Mouse (Mus musculus) lung, embryonic 15.5 days (tissue): ENCODE measurements at regions not wholly inside any gene's neighbourhood (a gene's known extent, or its start where the extent isn't known, plus 50 kb on each side); places are given as distances from the start of the nearest gene placed in this dataset.

Experiments used
- ATAC-seq: fragments of 200-750 bp; cut with Nextera tagmentation; 2 replicates; pipeline ENCODE4 v1.8.0; 2017; ENCODE audit warnings: moderate number of reproducible peaks, borderline replicate concordance; ENCODE audit not compliant: low FRiP score, low TSS enrichment; ENCODE audit errors: extremely low read depth
- H3K27ac ChIP-seq: fragments of 300-500 bp; sonication (generic); 2 replicates; pipeline ENCODE4 v1.5.1; 2015; ENCODE audit warnings: moderate library complexity, mild to moderate bottlenecking, inconsistent platforms
- H3K27me3 ChIP-seq: fragments of 300-500 bp; sonication (generic); 2 replicates; pipeline ENCODE4 v1.6.1; 2015; ENCODE audit warnings: inconsistent platforms
- H3K36me3 ChIP-seq: fragments of 300-500 bp; sonication (generic); 2 replicates; pipeline ENCODE4 v1.6.1; 2015; ENCODE audit warnings: inconsistent platforms
- H3K4me1 ChIP-seq: fragments of 300-500 bp; sonication (generic); 2 replicates; pipeline ENCODE4 v1.6.1; 2015; ENCODE audit warnings: inconsistent platforms
- H3K4me2 ChIP-seq: fragments of 300-500 bp; sonication (generic); 2 replicates; pipeline ENCODE4 v1.6.1; 2015; ENCODE audit warnings: inconsistent platforms, mild to moderate bottlenecking, moderate library complexity
- H3K4me3 ChIP-seq: fragments of 300-500 bp; sonication (generic); 2 replicates; pipeline ENCODE4 v1.5.1; 2015; ENCODE audit warnings: mild to moderate bottlenecking, inconsistent platforms
- H3K9ac ChIP-seq: fragments of 300-500 bp; sonication (generic); 2 replicates; pipeline ENCODE4 v1.6.1; 2015; ENCODE audit warnings: inconsistent platforms
- H3K9me3 ChIP-seq: fragments of 300-500 bp; sonication (generic); 2 replicates; pipeline ENCODE4 v1.6.1; 2016; ENCODE audit warnings: inconsistent platforms
- WGBS: fragments of 180-500 bp; shearing (Covaris S2); methylation state at CpG from one replicate; pipeline ENCODE4 v1.1.7; 2015; 5-methylcytosine and 5-hydroxymethylcytosine counted together

DNA sequence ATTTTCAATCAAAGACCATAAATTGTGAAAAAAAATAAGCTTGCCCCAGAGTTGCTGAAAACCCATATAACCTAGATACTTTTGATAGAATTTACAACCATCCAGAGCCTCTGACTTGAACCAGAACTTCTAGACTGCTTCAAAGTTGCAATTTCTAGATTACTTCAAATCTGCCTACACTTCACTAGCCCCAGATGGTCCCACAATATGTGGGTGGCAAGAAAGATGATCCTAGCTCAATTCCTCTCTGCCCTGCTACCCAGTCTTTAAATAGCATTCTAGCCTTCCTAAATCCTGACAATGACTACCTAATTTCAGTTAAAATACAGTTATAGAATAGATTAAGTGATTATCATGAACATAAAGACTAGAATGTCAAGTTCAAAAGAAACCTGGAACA is 303.6 kb downstream of the Otol1 start:
- H3K9ac ChIP-seq: no peak overlapping the region
- no peaks in the 10 kb centered on the region for H3K27me3 ChIP-seq
- no peak for ATAC-seq
- no peak overlapping the region for H3K4me2 ChIP-seq
- H3K9me3 ChIP-seq: no peaks in the 10 kb centered on the region
- H3K4me3 ChIP-seq: no peak overlapping the region
- no peak overlapping the region for H3K27ac ChIP-seq
- H3K36me3 ChIP-seq: no peaks in the 10 kb centered on the region
- H3K4me1 ChIP-seq: no peaks in the 10 kb centered on the region

DNA sequence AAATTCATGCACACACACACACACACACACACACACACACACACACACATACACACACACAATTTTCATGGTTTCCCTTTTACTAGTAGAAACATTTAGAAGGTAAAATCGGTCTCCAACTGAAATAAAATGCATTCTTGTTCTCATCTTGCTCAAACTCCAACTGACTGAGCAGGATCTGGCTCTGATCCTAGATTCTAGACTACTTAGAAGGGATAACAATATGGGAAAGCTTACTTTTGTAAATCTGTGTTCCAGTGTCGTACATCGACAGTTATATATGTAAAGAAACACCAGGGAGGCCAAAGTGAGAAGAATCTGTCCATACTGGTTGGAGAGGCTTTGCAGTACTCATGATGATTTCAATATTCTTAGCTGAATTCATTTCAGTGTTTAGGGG is 304.6 kb downstream of the Otol1 start:
- Histone ChIP-seq H3K4me2 (no peak overlapping the region), H3K9ac (no peak overlapping the region), H3K9me3 (no peaks in the 10 kb centered on the region), H3K4me1 (no peaks in the 10 kb centered on the region), H3K27me3 (no peaks in the 10 kb centered on the region), H3K36me3 (no peaks in the 10 kb centered on the region), H3K27ac (no peak overlapping the region), H3K4me3 (no peak overlapping the region)
- WGBS: 71% methylated on average over 3 of the region's 3 CpGs
- no peak for ATAC-seq

DNA sequence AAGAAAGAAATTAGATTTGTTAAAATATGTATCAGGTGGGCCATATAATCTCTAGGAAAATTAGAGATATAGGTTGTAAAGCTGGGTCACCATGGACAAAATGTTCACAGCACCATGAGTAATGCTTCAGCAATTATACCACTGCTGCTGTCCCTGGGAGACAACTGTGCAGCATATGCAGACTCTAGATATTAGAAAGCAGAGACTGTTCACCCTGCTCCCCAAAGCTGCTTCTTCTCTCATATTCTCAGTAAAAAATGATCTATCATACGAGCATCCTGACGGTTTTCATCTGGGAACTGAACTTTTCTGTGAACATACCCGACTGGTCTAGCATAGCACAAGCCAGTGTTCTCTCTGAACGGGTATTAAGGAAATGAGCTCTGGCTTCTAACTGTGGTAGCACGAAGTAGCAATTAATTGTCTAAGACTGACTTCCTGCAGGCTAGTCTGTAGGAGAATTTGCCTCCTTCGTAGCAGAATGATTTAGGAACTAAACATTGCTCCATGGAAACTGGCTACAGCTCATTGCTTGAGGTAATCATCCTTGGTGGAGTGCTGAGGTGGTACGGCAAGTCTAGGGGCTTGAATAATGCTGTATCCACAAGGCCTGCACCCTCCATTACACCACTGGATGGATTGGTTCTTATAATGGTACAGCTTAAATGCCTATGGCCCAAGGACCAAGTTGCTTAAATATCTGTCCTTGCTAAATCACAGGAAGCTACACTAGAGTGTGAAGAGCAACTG is 305.9 kb downstream of the Otol1 start:
- H3K9me3 ChIP-seq: no peaks in the 10 kb centered on the region
- H3K27me3 ChIP-seq: no peaks in the 10 kb centered on the region
- no peak overlapping the region for H3K9ac ChIP-seq
- 70% methylated on average over 7 of the region's 7 CpGs for WGBS
- no peak for ATAC-seq
- no peak overlapping the region for H3K27ac ChIP-seq
- H3K36me3 ChIP-seq: no peaks in the 10 kb centered on the region
- no peak overlapping the region for H3K4me3 ChIP-seq
- no peaks in the 10 kb centered on the region for H3K4me1 ChIP-seq
- H3K4me2 ChIP-seq: no peak overlapping the region

DNA sequence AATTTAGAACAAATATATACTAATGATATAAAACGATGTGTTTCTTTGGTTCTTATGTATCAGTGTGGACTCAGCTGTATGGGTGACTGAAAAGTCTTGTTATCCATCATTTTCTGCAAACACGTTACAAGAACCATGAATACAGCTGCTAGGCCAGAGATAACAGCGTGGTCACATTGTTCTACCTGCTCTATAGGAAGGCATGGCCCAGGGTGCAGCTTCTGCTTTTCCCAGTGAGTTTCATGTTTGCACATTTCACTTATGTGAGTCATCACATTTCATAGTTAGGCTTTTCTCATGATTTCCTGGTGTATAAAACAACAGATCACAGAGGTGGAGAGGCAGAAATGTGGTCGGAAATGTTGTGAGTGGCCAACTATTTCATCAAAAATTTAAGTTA is 306.8 kb downstream of the Otol1 start:
- H3K9me3 ChIP-seq: no peaks in the 10 kb centered on the region
- H3K9ac ChIP-seq: no peak overlapping the region
- no peak for ATAC-seq
- 70% methylated on average over 4 of the region's 4 CpGs for WGBS
- no peaks in the 10 kb centered on the region for H3K27me3 ChIP-seq
- no peak overlapping the region for H3K4me2 ChIP-seq
- no peaks in the 10 kb centered on the region for H3K4me1 ChIP-seq
- no peak overlapping the region for H3K4me3 ChIP-seq
- no peak overlapping the region for H3K27ac ChIP-seq
- H3K36me3 ChIP-seq: no peaks in the 10 kb centered on the region

DNA sequence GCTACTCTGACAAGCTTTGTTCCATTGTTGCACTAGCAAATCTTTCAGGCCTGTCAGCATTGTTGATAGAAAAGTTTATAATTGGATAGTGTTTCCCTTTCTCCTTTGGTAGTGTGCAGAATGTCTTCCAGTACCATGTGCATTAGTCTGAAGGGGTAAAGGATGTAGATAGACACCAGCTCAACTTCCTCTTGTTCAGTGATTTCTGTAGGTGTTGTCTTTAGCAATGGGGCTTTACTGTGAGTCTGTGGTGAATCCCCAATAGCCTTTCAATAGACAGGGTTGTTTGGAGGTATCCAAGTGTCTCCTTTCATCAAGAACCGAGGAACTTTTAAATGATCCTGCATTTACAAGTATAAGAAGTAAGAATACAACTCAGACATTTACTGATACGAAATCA is 311.0 kb downstream of the Otol1 start:
- no peak for ATAC-seq
- Histone ChIP-seq H3K27me3 (no peaks in the 10 kb centered on the region), H3K4me2 (no peak overlapping the region), H3K4me1 (no peaks in the 10 kb centered on the region), H3K36me3 (no peaks in the 10 kb centered on the region), H3K9ac (no peak overlapping the region), H3K4me3 (no peak overlapping the region), H3K9me3 (no peaks in the 10 kb centered on the region), H3K27ac (no peak overlapping the region)
- WGBS: 82% methylated on average over 2 of the region's 2 CpGs

DNA sequence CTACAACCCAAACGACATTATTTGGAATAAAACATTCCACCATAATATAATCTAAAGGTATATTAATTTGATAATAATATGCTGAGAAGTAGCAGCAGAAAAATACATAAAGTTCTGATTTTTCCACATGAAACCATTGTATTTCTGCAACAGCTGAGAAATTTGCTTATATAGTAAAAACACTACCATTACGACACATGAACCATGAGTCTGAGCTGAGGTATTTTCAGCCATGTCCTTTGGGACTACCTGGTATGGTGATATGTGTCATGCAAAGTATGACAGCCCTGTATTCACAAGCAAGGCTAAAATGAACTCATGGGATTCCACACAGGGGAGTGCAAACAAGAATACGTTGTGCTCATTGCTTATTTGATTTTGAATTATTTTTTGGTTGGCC is 311.7 kb downstream of the Otol1 start:
- 79% methylated on average over 3 of the region's 3 CpGs for WGBS
- H3K27ac ChIP-seq: no peak overlapping the region
- H3K36me3 ChIP-seq: no peaks in the 10 kb centered on the region
- no peaks in the 10 kb centered on the region for H3K4me1 ChIP-seq
- no peak overlapping the region for H3K4me2 ChIP-seq
- no peak overlapping the region for H3K4me3 ChIP-seq
- no peak for ATAC-seq
- no peaks in the 10 kb centered on the region for H3K27me3 ChIP-seq
- H3K9me3 ChIP-seq: no peaks in the 10 kb centered on the region
- no peak overlapping the region for H3K9ac ChIP-seq

DNA sequence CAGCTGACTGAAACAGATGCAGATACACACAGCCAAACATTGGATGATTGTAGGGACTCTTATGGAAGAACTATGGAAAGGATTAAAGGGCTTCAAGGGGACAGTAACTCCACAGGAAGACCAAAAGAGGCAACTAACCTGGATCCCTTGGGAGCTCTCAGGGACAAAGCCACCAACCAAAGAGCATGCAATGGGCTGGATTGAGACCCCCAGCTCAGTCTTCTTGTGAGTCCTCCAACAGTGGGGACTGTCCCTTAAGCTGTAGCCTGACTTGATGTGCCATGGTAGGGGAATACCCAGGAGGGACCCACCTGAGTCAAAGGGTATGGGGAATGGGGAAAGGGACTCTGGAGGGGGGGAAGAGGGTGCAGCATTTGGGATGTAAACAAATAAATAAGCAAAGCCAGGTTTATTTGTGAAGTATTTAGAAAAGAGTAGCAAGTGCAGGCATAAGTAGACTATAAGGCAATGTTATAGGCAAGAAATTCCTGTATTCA is 313.8 kb downstream of the Otol1 start:
- no peak overlapping the region for H3K9ac ChIP-seq

DNA sequence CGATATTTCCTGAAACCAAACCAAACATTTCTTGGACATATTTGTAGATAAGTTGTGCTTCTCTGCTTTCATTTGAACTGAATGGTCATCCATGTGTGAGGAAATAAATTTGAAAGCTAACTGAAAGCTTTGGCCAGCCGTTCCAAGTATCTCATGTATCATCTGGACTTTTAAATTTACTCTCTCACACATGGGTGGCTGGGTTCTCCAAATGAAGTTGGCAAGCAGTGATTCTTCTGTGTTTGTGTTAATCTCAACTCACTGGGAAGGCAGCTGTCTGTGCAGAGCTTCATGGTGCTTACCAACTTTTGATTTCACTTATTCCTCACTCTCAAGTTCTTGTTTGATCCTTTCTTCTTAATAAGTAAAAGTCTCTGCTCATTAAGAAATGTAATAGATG is 317.3 kb downstream of the Otol1 start:
- no peaks in the 10 kb centered on the region for H3K4me1 ChIP-seq
- H3K4me3 ChIP-seq: no peak overlapping the region
- H3K36me3 ChIP-seq: no peaks in the 10 kb centered on the region
- peak; percentile 75; the same call in 1 of the 2 replicates for ATAC-seq
- 32% methylated on average over 2 of the region's 2 CpGs for WGBS
- no peak overlapping the region for H3K27ac ChIP-seq
- H3K27me3 ChIP-seq: no peaks in the 10 kb centered on the region
- no peaks in the 10 kb centered on the region for H3K9me3 ChIP-seq
- H3K4me2 ChIP-seq: no peak overlapping the region
- no peak overlapping the region for H3K9ac ChIP-seq

More for the DNA sequence above, 313.8 kb downstream of the Otol1 start:
- Histone ChIP-seq H3K9me3 (no peaks in the 10 kb centered on the region), H3K27me3 (no peaks in the 10 kb centered on the region), H3K36me3 (no peaks in the 10 kb centered on the region), H3K27ac (no peak overlapping the region), H3K4me3 (no peak overlapping the region), H3K4me2 (no peak overlapping the region), H3K4me1 (no peaks in the 10 kb centered on the region)
- ATAC-seq: no peak
